ENCODE assay signal across 9 mouse cellular contexts in the genomic region with DNA sequence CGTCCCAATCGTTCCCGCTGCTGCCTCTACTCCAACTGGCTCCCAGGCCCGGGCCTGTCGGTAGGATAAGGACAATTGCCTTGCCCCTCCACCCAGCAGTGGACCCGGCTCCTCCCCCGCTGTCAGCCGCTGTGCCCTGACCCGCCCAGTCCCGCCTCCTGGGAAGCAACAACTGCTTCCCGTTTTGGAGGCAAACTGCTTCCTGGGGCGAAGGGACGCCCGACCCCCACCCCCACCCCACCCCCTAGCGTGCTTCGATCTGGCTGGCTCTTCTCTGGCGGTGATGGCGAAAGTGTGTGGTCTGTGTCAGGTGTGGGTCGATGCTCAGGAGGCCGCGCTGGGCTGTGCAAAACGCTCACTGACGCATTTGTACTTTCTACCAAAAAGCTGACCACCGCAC.
A peak's percentile ranks its signal among the peaks of the same experiment; 100 is the strongest.
DNase-seq lines count a peak whose midpoint lies in the region; ATAC-seq and TF ChIP-seq lines count a peak whose summit lies in the region.
"Had no signal": no experiment of that assay in that cellular context is flagged by ENCODE, and none has a peak within 500 bp of the region (broad histone marks: within the 10 kb centered on the region; RNA-seq: fewer than 3 reads in every experiment).

No protein-coding gene starts in this region.

- no peaks in the 10 kb centered on the region for H3K4me1 ChIP-seq in kidney, adult 2 months (ENCODE audit: control insufficient read depth, insufficient read depth, low read length)
- H3K4me1 ChIP-seq in heart, embryonic 13.5 days, result 0 out of 2 replicates have a peak, but pooled peaks cover 6% of the 10 kb centered on the region
- no peaks in the 10 kb centered on the region for H3K4me1 ChIP-seq in limb, embryonic 11.5 days (ENCODE audit: control insufficient read depth, insufficient read depth, low read length)
- H3K4me1 ChIP-seq in midbrain, embryonic 13.5 days (replicated peaks), result no peaks in the 10 kb centered on the region

- H3K9me3 ChIP-seq in heart, embryonic 13.5 days, result no peaks in the 10 kb centered on the region
- H3K9me3 ChIP-seq in limb, embryonic 11.5 days (ENCODE audit: control insufficient read depth, low read length), result no peaks in the 10 kb centered on the region
- no peaks in the 10 kb centered on the region; the same call in 1 of the 2 replicates for H3K9me3 ChIP-seq in midbrain, embryonic 13.5 days

- no peak for TF ChIP-seq CTCF in kidney, adult 2 months (conservative IDR thresholded peaks at IDR 0.05; ENCODE audit: insufficient read depth, insufficient read length, low read depth, low read length)

- ATAC-seq in heart, embryonic 13.5 days (ENCODE audit: extremely low read depth, insufficient number of reproducible peaks, low FRiP score, low TSS enrichment), result peak; percentile 54; the same call in 1 of the 2 replicates
- ATAC-seq in limb, embryonic 11.5 days (ENCODE audit: insufficient number of reproducible peaks, low FRiP score, low TSS enrichment, low read depth), result peak; percentile 73; the same call in 1 of the 2 replicates
- ATAC-seq in midbrain, embryonic 13.5 days, result peak; percentile 86
- ATAC-seq in megakaryocyte progenitor cell, adult 5-6 weeks (replicated peaks; ENCODE audit: poor library complexity), result no peak
- ATAC-seq: Patski had no signal

- 17% methylated on average over 24 of the region's 24 CpGs for WGBS in kidney, adult 2 months
- 18% methylated on average over 24 of the region's 24 CpGs for WGBS in heart, embryonic 13.5 days
- WGBS in limb, embryonic 11.5 days, result 18% methylated on average over 24 of the region's 24 CpGs
- 28% methylated on average over 24 of the region's 24 CpGs for WGBS in midbrain, embryonic 13.5 days

- 0 out of 2 replicates have a peak overlapping the region, but pooled peaks have one; percentile 54 for H3K9ac ChIP-seq in heart, embryonic 13.5 days
- H3K9ac ChIP-seq in limb, embryonic 11.5 days (ENCODE audit: low read length), result no peak overlapping the region; the same call in 1 of the 2 replicates
- H3K9ac ChIP-seq in midbrain, embryonic 13.5 days (replicated peaks), result no peak overlapping the region; the same call in 1 of the 2 replicates

- peak overlapping the region; percentile 40; the same call in 1 of the 2 replicates for H3K4me3 ChIP-seq in kidney, adult 2 months (ENCODE audit: insufficient read depth, low read depth, low read length)
- peak overlapping the region; percentile 50 for H3K4me3 ChIP-seq in heart, embryonic 13.5 days
- H3K4me3 ChIP-seq in limb, embryonic 11.5 days (ENCODE audit: low read depth, low read length), result peak overlapping the region; percentile 21
- H3K4me3 ChIP-seq in midbrain, embryonic 13.5 days (replicated peaks), result peak overlapping the region; percentile 34

- H3K4me2 ChIP-seq in heart, embryonic 13.5 days, result peak overlapping the region; percentile 72
- H3K4me2 ChIP-seq in limb, embryonic 11.5 days (ENCODE audit: low read depth, severe bottlenecking), result peak overlapping the region; percentile 38
- H3K4me2 ChIP-seq in midbrain, embryonic 13.5 days (replicated peaks), result peak overlapping the region; percentile 53

- H3K36me3 ChIP-seq in kidney, adult 2 months (ENCODE audit: control insufficient read depth, insufficient read depth, low read length), result no peaks in the 10 kb centered on the region
- no peaks in the 10 kb centered on the region for H3K36me3 ChIP-seq in heart, embryonic 13.5 days
- H3K36me3 ChIP-seq in limb, embryonic 11.5 days (ENCODE audit: control insufficient read depth, insufficient read depth, low read length), result no peaks in the 10 kb centered on the region
- H3K36me3 ChIP-seq in midbrain, embryonic 13.5 days, result no peaks in the 10 kb centered on the region

- no peak for TF ChIP-seq POLR2A in kidney, adult 2 months (IDR thresholded peaks at IDR 0.05; ENCODE audit: low read depth, low read length)

- no peak overlapping the region for H3K27ac ChIP-seq in kidney, adult 2 months (ENCODE audit: insufficient read depth, low read depth, low read length)
- no peak overlapping the region for H3K27ac ChIP-seq in heart, embryonic 13.5 days (replicated peaks)
- H3K27ac ChIP-seq in limb, embryonic 11.5 days (replicated peaks; ENCODE audit: low read depth, low read length), result no peak overlapping the region
- H3K27ac ChIP-seq in midbrain, embryonic 13.5 days, result no peak overlapping the region

- H3K27me3 ChIP-seq in kidney, adult 2 months (replicated peaks; ENCODE audit: control insufficient read depth, insufficient read depth, low read length), result no peaks in the 10 kb centered on the region
- no peaks in the 10 kb centered on the region for H3K27me3 ChIP-seq in heart, embryonic 13.5 days (replicated peaks)
- H3K27me3 ChIP-seq in limb, embryonic 11.5 days (ENCODE audit: control insufficient read depth, insufficient read depth, low read length), result no peaks in the 10 kb centered on the region
- no peaks in the 10 kb centered on the region for H3K27me3 ChIP-seq in midbrain, embryonic 13.5 days
- H3K27me3 ChIP-seq: Patski had no signal

- no peak for DNase-seq in kidney, adult 2 months
- no peak for DNase-seq in kidney, adult 11 months
- DNase-seq in adrenal gland, postnatal 4 days (ENCODE audit: low spot score in 2 of 2), result peak; percentile 3 to 4
- peak; percentile 61 for DNase-seq in limb, embryonic 11.5 days (ENCODE audit: low spot score)
- DNase-seq in cerebellum, adult 9-10 months, result no peak

Comparison
In these comparisons a context has a peak if more than half of its experiments do, and no peak if none do; other contexts are left out.
1. DNase-seq: peak in adrenal gland, postnatal 4 days (2 of 2) and limb, embryonic 11.5 days (single experiment); none in kidney, adult 2 months (single experiment), kidney, adult 11 months (single experiment) and cerebellum, adult 9-10 months (single experiment).
2. Peak in every context shown above with its lines, with median percentiles within 50 percentile points of each other: H3K4me3 ChIP-seq and H3K4me2 ChIP-seq.